Mouse (Mus musculus) embryonic facial prominence, embryonic 14.5 days (tissue): ENCODE data around the gene Plxna2. TPM values are rescaled to one million over a fixed set of nuclear protein-coding genes. Genes with fewer than 3 reads are reported as not detected.
A peak's percentile ranks its signal among the peaks of the same experiment; 100 is the strongest.

ENCODE experiments used
- ATAC-seq: fragments of 200-750 bp; cut with Nextera tagmentation; 2 replicates; pipeline ENCODE4 v1.8.0; 2017; ENCODE audit warnings: low read depth, moderate number of reproducible peaks, moderate TSS enrichment
- DNase-seq: peaks from one replicate; pipeline ENCODE4 v3.0.0-alpha.2; 2015; ENCODE audit warnings: low spot score
- H3K27ac ChIP-seq: fragments of 300-500 bp; sonication (generic); replicated peaks from 2 replicates; pipeline ENCODE4 v1.5.1; 2014; ENCODE audit warnings: low read depth, mild to moderate bottlenecking, low read length, moderate library complexity
- H3K27me3 ChIP-seq: fragments of 300-500 bp; sonication (generic); replicated peaks from 2 replicates; pipeline ENCODE4 v1.6.1; 2014; ENCODE audit warnings: low read length; ENCODE audit not compliant: control insufficient read depth, insufficient read depth
- H3K36me3 ChIP-seq: fragments of 300-500 bp; sonication (generic); 2 replicates; pipeline ENCODE4 v1.6.1; 2014; ENCODE audit warnings: low read length, mixed read lengths; ENCODE audit not compliant: control insufficient read depth, insufficient read depth
- H3K4me1 ChIP-seq: fragments of 300-500 bp; sonication (generic); 2 replicates; pipeline ENCODE4 v1.6.1; 2014; ENCODE audit warnings: antibody characterized with exemption, low read length; ENCODE audit not compliant: control insufficient read depth, insufficient read depth
- H3K4me2 ChIP-seq: fragments of 300-500 bp; sonication (generic); 2 replicates; pipeline ENCODE4 v1.6.1; 2014; ENCODE audit warnings: low read depth, mild to moderate bottlenecking, low read length, moderate library complexity, mixed read lengths
- H3K4me3 ChIP-seq: fragments of 300-500 bp; sonication (generic); 2 replicates; pipeline ENCODE4 v1.5.1; 2014; ENCODE audit warnings: low read depth, mild to moderate bottlenecking, low read length
- H3K9ac ChIP-seq: fragments of 300-500 bp; sonication (generic); 2 replicates; pipeline ENCODE4 v1.6.1; 2014; ENCODE audit warnings: low read depth, mild to moderate bottlenecking, low read length, moderate library complexity, mixed read lengths
- H3K9me3 ChIP-seq: fragments of 300-500 bp; sonication (generic); 2 replicates; pipeline ENCODE4 v1.6.1; 2016; ENCODE audit warnings: low read length; ENCODE audit not compliant: control insufficient read depth
- WGBS: fragments of 180-500 bp; shearing (Covaris S2); extraction: QIAGEN DNeasy Blood & Tissue Kit; methylation state at CpG from one replicate; pipeline ENCODE4 v1.1.7; 2014; 5-methylcytosine and 5-hydroxymethylcytosine counted together
- polyA plus RNA-seq: library from polyadenylated mRNA; unstranded; fragments of >200 nt; fragmentation: Nextera tagmentation; extraction: Ambion mirVana; gene quantifications from 2 replicates; pipeline ENCODE4 v1.2.1, GENCODE M21; 2014

Gene Plxna2
- polyA plus RNA-seq, 1 experiment from 2014 or later: 12.8 TPM

- DNase-seq (no peak), ATAC-seq (no peak)
- WGBS: 47% methylated on average over 3 of the region's 3 CpGs
- Histone ChIP-seq H3K9ac (no peak overlapping the region), H3K27me3 (no peaks in the 10 kb centered on the region), H3K9me3 (no peaks in the 10 kb centered on the region), H3K27ac (no peak overlapping the region), H3K4me1 (peaks cover 32% of the 10 kb centered on the region), H3K36me3 (no peaks in the 10 kb centered on the region), H3K4me3 (no peak overlapping the region), H3K4me2 (no peak overlapping the region)
Measured at GRCm38 (mm10) chr1:194677878-194678277, 59.9 kb downstream of the Plxna2 start.

GRCm38 (mm10) chr1:194679147-194679546 lies 61.1 kb downstream of the Plxna2 start:
- Histone ChIP-seq H3K4me3 (no peak overlapping the region), H3K36me3 (no peaks in the 10 kb centered on the region), H3K9me3 (no peaks in the 10 kb centered on the region), H3K4me2 (no peak overlapping the region), H3K9ac (no peak overlapping the region), H3K4me1 (peaks cover 32% of the 10 kb centered on the region), H3K27ac (no peak overlapping the region), H3K27me3 (no peaks in the 10 kb centered on the region)
- no peak for ATAC-seq
- no peak for DNase-seq

GRCm38 (mm10) chr1:194680136-194680535 lies 62.1 kb downstream of the Plxna2 start:
- no peak overlapping the region for H3K27ac ChIP-seq
- DNase-seq (no peak), ATAC-seq (no peak)
- no peak overlapping the region for H3K9ac ChIP-seq
- peaks cover 32% of the 10 kb centered on the region for H3K4me1 ChIP-seq
- no peak overlapping the region for H3K4me2 ChIP-seq
- H3K9me3 ChIP-seq: no peaks in the 10 kb centered on the region
- 41% methylated on average over 2 of the region's 2 CpGs for WGBS
- H3K27me3 ChIP-seq: no peaks in the 10 kb centered on the region
- no peaks in the 10 kb centered on the region for H3K36me3 ChIP-seq
- H3K4me3 ChIP-seq: no peak overlapping the region

GRCm38 (mm10) chr1:194682021-194682420 lies 64.0 kb downstream of the Plxna2 start:
- Histone ChIP-seq H3K27me3 (no peaks in the 10 kb centered on the region), H3K4me1 (peaks cover 26% of the 10 kb centered on the region), H3K9ac (no peak overlapping the region), H3K27ac (no peak overlapping the region), H3K9me3 (no peaks in the 10 kb centered on the region), H3K4me2 (no peak overlapping the region), H3K36me3 (no peaks in the 10 kb centered on the region), H3K4me3 (no peak overlapping the region)
- ATAC-seq (no peak), DNase-seq (peak; percentile 51)

- no peaks in the 10 kb centered on the region for H3K27me3 ChIP-seq
- 55% methylated on average over 3 of the region's 3 CpGs for WGBS
Measured at GRCm38 (mm10) chr1:194683132-194683531, 65.1 kb downstream of the Plxna2 start.

GRCm38 (mm10) chr1:194685896-194686295 lies 67.9 kb downstream of the Plxna2 start:
- Histone ChIP-seq H3K36me3 (no peaks in the 10 kb centered on the region), H3K4me1 (peaks cover 5% of the 10 kb centered on the region; the same call in 1 of the 2 replicates), H3K4me2 (no peak overlapping the region), H3K4me3 (no peak overlapping the region), H3K27me3 (no peaks in the 10 kb centered on the region), H3K27ac (no peak overlapping the region), H3K9ac (no peak overlapping the region), H3K9me3 (no peaks in the 10 kb centered on the region)
- WGBS: 64% methylated on average over 2 of the region's 2 CpGs
- DNase-seq (no peak), ATAC-seq (no peak)

More at GRCm38 (mm10) chr1:194683132-194683531, 65.1 kb downstream of the Plxna2 start:
- Histone ChIP-seq H3K4me2 (no peak overlapping the region), H3K9me3 (no peaks in the 10 kb centered on the region), H3K4me1 (peaks cover 16% of the 10 kb centered on the region; the same call in 1 of the 2 replicates), H3K27ac (no peak overlapping the region), H3K4me3 (no peak overlapping the region), H3K36me3 (no peaks in the 10 kb centered on the region), H3K9ac (no peak overlapping the region)
- ATAC-seq (no peak), DNase-seq (no peak)

- no peaks in the 10 kb centered on the region for H3K4me1 ChIP-seq
- no peak overlapping the region for H3K27ac ChIP-seq
- ATAC-seq: no peak; the same call in 1 of the 2 replicates
- WGBS: 32% methylated on average over 1 of the region's 1 CpGs
- H3K9me3 ChIP-seq: no peaks in the 10 kb centered on the region
- no peaks in the 10 kb centered on the region for H3K27me3 ChIP-seq
- no peak overlapping the region for H3K4me2 ChIP-seq
- peak; percentile 29 for DNase-seq
- no peak overlapping the region for H3K4me3 ChIP-seq
- no peaks in the 10 kb centered on the region for H3K36me3 ChIP-seq
- no peak overlapping the region for H3K9ac ChIP-seq
Measured at GRCm38 (mm10) chr1:194687746-194688145, 69.7 kb downstream of the Plxna2 start.

GRCm38 (mm10) chr1:194688161-194688560 lies 70.1 kb downstream of the Plxna2 start:
- Histone ChIP-seq H3K4me2 (no peak overlapping the region), H3K4me3 (no peak overlapping the region), H3K27ac (no peak overlapping the region), H3K9me3 (no peaks in the 10 kb centered on the region), H3K4me1 (no peaks in the 10 kb centered on the region), H3K27me3 (no peaks in the 10 kb centered on the region), H3K36me3 (no peaks in the 10 kb centered on the region), H3K9ac (no peak overlapping the region)
- ATAC-seq (no peak), DNase-seq (no peak)
- WGBS: 57% methylated on average over 2 of the region's 2 CpGs

GRCm38 (mm10) chr1:194693063-194693462 lies 75.0 kb downstream of the Plxna2 start:
- no peak overlapping the region for H3K9ac ChIP-seq
- H3K27ac ChIP-seq: no peak overlapping the region
- H3K9me3 ChIP-seq: no peaks in the 10 kb centered on the region
- peaks cover 3% of the 10 kb centered on the region; the same call in 1 of the 2 replicates for H3K4me1 ChIP-seq
- H3K4me2 ChIP-seq: no peak overlapping the region
- ATAC-seq (no peak), DNase-seq (no peak)
- H3K27me3 ChIP-seq: no peaks in the 10 kb centered on the region
- no peak overlapping the region for H3K4me3 ChIP-seq
- H3K36me3 ChIP-seq: no peaks in the 10 kb centered on the region
